Mouse (Mus musculus): ENCODE measurements around the gene Aqp11. TPM values are rescaled to one million over a fixed set of nuclear protein-coding genes. Genes with fewer than 3 reads are reported as not detected.

Gene Aqp11
- polyA plus RNA-seq (2015; fragmentation: Nextera tagmentation; extraction: Ambion mirVana): 3.6 and 4.1 TPM in 2 replicates

GRCm38 (mm10) chr7:97737638-97738456 is at the start of gene Aqp11:
TSS of gene Aqp11 (minus strand) at chr7:97738289.
- peak; percentile 95 for ATAC-seq (ENCODE audit: insufficient number of reproducible peaks, low FRiP score, low TSS enrichment, low read depth)
- no peaks in the 10 kb centered on the region for H3K36me3 ChIP-seq
- H3K27ac ChIP-seq (replicated peaks): no peak within 1 kb of the TSS
- H3K27me3 ChIP-seq: peaks cover 7% of the 10 kb centered on the region; the same call in 1 of the 2 replicates
- H3K4me1 ChIP-seq: peaks cover 8% of the 10 kb centered on the region; the same call in 1 of the 2 replicates
- under 1% methylated on average over 54 of the region's 64 CpGs for WGBS
- peak within 1 kb of the TSS; percentile 64 for H3K4me3 ChIP-seq (replicated peaks)
- H3K4me2 ChIP-seq (replicated peaks): peak within 1 kb of the TSS; percentile 83
- peak within 1 kb of the TSS; percentile 40 for H3K9ac ChIP-seq
- no peaks in the 10 kb centered on the region for H3K9me3 ChIP-seq (replicated peaks)

- Histone ChIP-seq H3K36me3 (no peaks in the 10 kb centered on the region), H3K27me3 (no peaks in the 10 kb centered on the region; the same call in 1 of the 2 replicates), H3K4me2 (replicated peaks) (no peak overlapping the region), H3K4me3 (replicated peaks) (no peak overlapping the region), H3K4me1 (no peaks in the 10 kb centered on the region), H3K27ac (replicated peaks) (no peak overlapping the region), H3K9ac (no peak overlapping the region), H3K9me3 (replicated peaks) (no peaks in the 10 kb centered on the region)
- WGBS: 56% methylated on average over 5 of the region's 5 CpGs
- ATAC-seq (ENCODE audit: insufficient number of reproducible peaks, low FRiP score, low TSS enrichment, low read depth): no peak
Observed at GRCm38 (mm10) chr7:97783523-97783922, 45.4 kb upstream of the Aqp11 start.

- no peak overlapping the region for H3K27ac ChIP-seq (replicated peaks)
- H3K4me2 ChIP-seq (replicated peaks): no peak overlapping the region
- WGBS: 69% methylated on average over 8 of the region's 8 CpGs
- no peak overlapping the region for H3K4me3 ChIP-seq (replicated peaks)
- ATAC-seq (ENCODE audit: insufficient number of reproducible peaks, low FRiP score, low TSS enrichment, low read depth): no peak
- no peaks in the 10 kb centered on the region for H3K36me3 ChIP-seq
- H3K4me1 ChIP-seq: no peaks in the 10 kb centered on the region
- no peaks in the 10 kb centered on the region for H3K27me3 ChIP-seq
- H3K9me3 ChIP-seq (replicated peaks): 0 out of 2 replicates have a peak, but pooled peaks cover 4% of the 10 kb centered on the region
- H3K9ac ChIP-seq: no peak overlapping the region
Observed at GRCm38 (mm10) chr7:97781496-97781895, 43.4 kb upstream of the Aqp11 start.

- Histone ChIP-seq H3K9me3 (replicated peaks) (0 out of 2 replicates have a peak, but pooled peaks cover 6% of the 10 kb centered on the region), H3K27ac (replicated peaks) (no peak overlapping the region), H3K4me3 (replicated peaks) (no peak overlapping the region), H3K36me3 (no peaks in the 10 kb centered on the region), H3K27me3 (no peaks in the 10 kb centered on the region), H3K4me1 (no peaks in the 10 kb centered on the region), H3K9ac (no peak overlapping the region), H3K4me2 (replicated peaks) (no peak overlapping the region)
- 57% methylated on average over 1 of the region's 1 CpGs for WGBS
- no peak; the same call in 1 of the 2 replicates for ATAC-seq (ENCODE audit: insufficient number of reproducible peaks, low FRiP score, low TSS enrichment, low read depth)
Observed at GRCm38 (mm10) chr7:97780815-97781214, 42.7 kb upstream of the Aqp11 start.

- WGBS: 80% methylated on average over 1 of the region's 1 CpGs
- no peak for ATAC-seq (ENCODE audit: insufficient number of reproducible peaks, low FRiP score, low TSS enrichment, low read depth)
- H3K36me3 ChIP-seq: no peaks in the 10 kb centered on the region
Observed at GRCm38 (mm10) chr7:97780222-97780621, 42.1 kb upstream of the Aqp11 start.

GRCm38 (mm10) chr7:97777191-97777590 is 39.1 kb upstream of the Aqp11 start:
- H3K36me3 ChIP-seq: no peaks in the 10 kb centered on the region
- H3K4me1 ChIP-seq: no peaks in the 10 kb centered on the region
- H3K27me3 ChIP-seq: no peaks in the 10 kb centered on the region
- H3K27ac ChIP-seq (replicated peaks): no peak overlapping the region
- no peak overlapping the region for H3K4me2 ChIP-seq (replicated peaks)
- WGBS: 82% methylated on average over 4 of the region's 4 CpGs
- H3K9ac ChIP-seq: no peak overlapping the region
- no peak overlapping the region for H3K4me3 ChIP-seq (replicated peaks)
- H3K9me3 ChIP-seq (replicated peaks): 0 out of 2 replicates have a peak, but pooled peaks cover 6% of the 10 kb centered on the region
- ATAC-seq (ENCODE audit: insufficient number of reproducible peaks, low FRiP score, low TSS enrichment, low read depth): no peak

More at GRCm38 (mm10) chr7:97780222-97780621, 42.1 kb upstream of the Aqp11 start:
- Histone ChIP-seq H3K27ac (replicated peaks) (no peak overlapping the region), H3K4me1 (no peaks in the 10 kb centered on the region), H3K9me3 (replicated peaks) (0 out of 2 replicates have a peak, but pooled peaks cover 6% of the 10 kb centered on the region), H3K9ac (no peak overlapping the region), H3K4me2 (replicated peaks) (no peak overlapping the region), H3K4me3 (replicated peaks) (no peak overlapping the region), H3K27me3 (no peaks in the 10 kb centered on the region)

GRCm38 (mm10) chr7:97775923-97776322 is 37.8 kb upstream of the Aqp11 start:
- 70% methylated on average over 2 of the region's 2 CpGs for whole genome bisulfite sequencing
- ATAC-seq (ENCODE audit: insufficient number of reproducible peaks, low FRiP score, low TSS enrichment, low read depth): no peak
- H3K27me3 ChIP-seq: no peaks in the 10 kb centered on the region

GRCm38 (mm10) chr7:97775380-97775779 is 37.3 kb upstream of the Aqp11 start:
- ATAC-seq (ENCODE audit: insufficient number of reproducible peaks, low FRiP score, low TSS enrichment, low read depth): no peak
- Histone ChIP-seq H3K9me3 (replicated peaks) (0 out of 2 replicates have a peak, but pooled peaks cover 6% of the 10 kb centered on the region), H3K27ac (replicated peaks) (no peak overlapping the region), H3K4me1 (no peaks in the 10 kb centered on the region), H3K27me3 (no peaks in the 10 kb centered on the region), H3K4me2 (replicated peaks) (no peak overlapping the region), H3K4me3 (replicated peaks) (no peak overlapping the region), H3K9ac (no peak overlapping the region), H3K36me3 (no peaks in the 10 kb centered on the region)
- 34% methylated on average over 3 of the region's 3 CpGs for WGBS

More at GRCm38 (mm10) chr7:97775923-97776322, 37.8 kb upstream of the Aqp11 start:
- Histone ChIP-seq H3K9me3 (replicated peaks) (0 out of 2 replicates have a peak, but pooled peaks cover 6% of the 10 kb centered on the region), H3K4me1 (no peaks in the 10 kb centered on the region), H3K9ac (no peak overlapping the region), H3K4me3 (replicated peaks) (no peak overlapping the region), H3K4me2 (replicated peaks) (no peak overlapping the region), H3K36me3 (no peaks in the 10 kb centered on the region), H3K27ac (replicated peaks) (no peak overlapping the region)

- 77% methylated on average over 6 of the region's 6 CpGs for WGBS
- H3K9ac ChIP-seq: no peak overlapping the region
- no peak overlapping the region for H3K4me2 ChIP-seq (replicated peaks)
- H3K4me1 ChIP-seq: no peaks in the 10 kb centered on the region
- H3K36me3 ChIP-seq: no peaks in the 10 kb centered on the region
- H3K4me3 ChIP-seq (replicated peaks): no peak overlapping the region
- no peaks in the 10 kb centered on the region for H3K27me3 ChIP-seq
- H3K27ac ChIP-seq (replicated peaks): no peak overlapping the region
- no peaks in the 10 kb centered on the region for H3K9me3 ChIP-seq (replicated peaks)
- ATAC-seq (ENCODE audit: insufficient number of reproducible peaks, low FRiP score, low TSS enrichment, low read depth): no peak
Observed at GRCm38 (mm10) chr7:97770841-97771620, 32.9 kb upstream of the Aqp11 start.

- H3K4me2 ChIP-seq (replicated peaks): no peak overlapping the region
- no peak overlapping the region for H3K9ac ChIP-seq
- H3K27me3 ChIP-seq: no peaks in the 10 kb centered on the region
- no peak for ATAC-seq (ENCODE audit: insufficient number of reproducible peaks, low FRiP score, low TSS enrichment, low read depth)
- no peaks in the 10 kb centered on the region for H3K9me3 ChIP-seq (replicated peaks)
- no peaks in the 10 kb centered on the region for H3K36me3 ChIP-seq
- no peaks in the 10 kb centered on the region for H3K4me1 ChIP-seq
- H3K27ac ChIP-seq (replicated peaks): no peak overlapping the region
- WGBS: 79% methylated on average over 4 of the region's 4 CpGs
- H3K4me3 ChIP-seq (replicated peaks): no peak overlapping the region
Observed at GRCm38 (mm10) chr7:97769020-97769419, 30.9 kb upstream of the Aqp11 start.

- H3K27me3 ChIP-seq: no peaks in the 10 kb centered on the region
- no peak overlapping the region for H3K4me3 ChIP-seq (replicated peaks)
- no peak overlapping the region for H3K4me2 ChIP-seq (replicated peaks)
- ATAC-seq (ENCODE audit: insufficient number of reproducible peaks, low FRiP score, low TSS enrichment, low read depth): no peak
- no peak overlapping the region for H3K9ac ChIP-seq
- H3K4me1 ChIP-seq: no peaks in the 10 kb centered on the region
- 67% methylated on average over 8 of the region's 8 CpGs for WGBS
- H3K27ac ChIP-seq (replicated peaks): no peak overlapping the region
- H3K9me3 ChIP-seq (replicated peaks): no peaks in the 10 kb centered on the region
- no peaks in the 10 kb centered on the region for H3K36me3 ChIP-seq
Observed at GRCm38 (mm10) chr7:97767841-97768240, 29.8 kb upstream of the Aqp11 start.

All from embryonic facial prominence, embryonic 15.5 days (tissue).